Mouse (Mus musculus) neural tube, embryonic 14.5 days (tissue): ENCODE measurements around the gene Dzip1. TPM values are rescaled to one million over a fixed set of nuclear protein-coding genes. Genes with fewer than 3 reads are reported as not detected.

Experiments
- polyA plus RNA-seq: library from polyadenylated mRNA; unstranded; fragments of >200 nt; fragmentation: Nextera tagmentation; extraction: Ambion mirVana; gene quantifications from 2 replicates; pipeline ENCODE4 v1.2.1, GENCODE M21; 2014

Gene Dzip1
- polyA plus RNA-seq, 1 experiment from 2014 or later = 130 TPM

Other genes with a start within 250 kb of the Dzip1 start
- 2.0 and 4.5 TPM in 2 replicates for gene Abcc4, start 219.2 kb downstream of the Dzip1 start, polyA plus RNA-seq
- gene Cldn10, start 137.6 kb downstream of the Dzip1 start, polyA plus RNA-seq = 1.2 and 1.7 TPM in 2 replicates
- 21.7 and 25.0 TPM in 2 replicates for gene Dnajc3, start 12.5 kb upstream of the Dzip1 start, polyA plus RNA-seq
- gene Uggt2, start 174.0 kb upstream of the Dzip1 start, polyA plus RNA-seq = 33.4 and 36.4 TPM in 2 replicates
- gene Hs6st3, start 212.9 kb upstream of the Dzip1 start, polyA plus RNA-seq = 2.7 and 6.5 TPM in 2 replicates